Mouse (Mus musculus): ENCODE data around the gene Arl6ip1.

The Arl6ip1 gene

GRCm38 (mm10) chr7:118116787-118117538 lies 12.5 kb downstream of the Arl6ip1 start:
- peak; percentile 34 for DNase-seq (ENCODE audit: extremely low spot score, low spot score)

GRCm38 (mm10) chr7:118115877-118116568 lies 13.4 kb downstream of the Arl6ip1 start, which contains the start of gene Rps15a:
Gene Rps15a, minus strand, starts transcription at chr7:118116188.
- DNase-seq (ENCODE audit: extremely low spot score, low spot score): peak; percentile 88

DNA sequence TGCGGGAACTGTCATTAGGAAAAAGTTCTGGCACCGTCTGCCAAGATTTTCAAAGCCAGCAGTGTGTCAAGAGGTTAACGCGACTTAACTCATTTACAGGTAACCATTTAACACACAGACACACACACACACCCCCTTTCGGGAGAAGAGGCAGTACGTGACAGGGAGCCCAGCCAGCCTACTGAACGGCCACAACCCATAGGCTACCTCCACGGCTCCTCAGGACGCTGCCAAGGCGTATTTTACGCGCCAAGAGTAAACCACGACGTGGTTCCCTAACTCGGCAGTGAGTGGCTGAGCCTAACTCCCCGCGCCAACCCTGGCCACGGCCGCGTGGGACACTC lies 14.0 kb downstream of the Arl6ip1 start:
- no peak for DNase-seq (ENCODE audit: extremely low spot score, low spot score)

DNA sequence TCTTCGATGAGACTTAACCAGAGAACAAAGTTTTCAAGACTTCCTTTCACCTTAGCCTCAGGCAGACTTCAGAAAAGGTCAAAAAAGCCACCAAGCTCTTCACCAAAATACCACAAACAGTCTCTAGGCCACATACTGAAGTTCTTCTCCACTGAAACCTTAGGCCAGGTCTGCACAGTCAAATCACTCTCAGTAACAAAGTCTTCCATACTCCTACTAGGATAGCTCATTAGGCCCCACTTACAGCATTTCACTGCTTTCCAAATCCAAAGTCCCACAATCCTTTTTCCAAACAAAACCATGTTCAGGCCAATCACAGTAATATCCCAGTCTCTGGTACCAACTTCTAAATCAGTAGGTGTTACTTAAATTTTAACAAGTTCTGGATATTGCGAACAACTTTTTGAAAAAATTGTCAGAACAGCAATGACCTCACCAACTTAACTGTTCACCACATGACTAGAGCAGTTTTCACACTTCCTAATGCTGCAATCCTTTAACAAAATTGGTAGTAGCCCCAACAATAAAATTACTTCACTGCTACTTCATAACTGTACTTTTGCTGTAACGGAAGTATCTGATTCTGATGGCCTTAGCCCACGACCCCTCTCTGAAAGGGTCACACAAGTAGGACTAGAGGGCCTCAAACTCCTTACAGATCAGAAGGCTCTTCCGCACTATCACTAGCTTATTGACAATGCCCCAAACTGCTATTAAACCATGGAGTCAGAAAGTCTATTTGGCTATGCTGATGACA lies 15.7 kb downstream of the Arl6ip1 start:
- no peak for DNase-seq (ENCODE audit: extremely low spot score, low spot score)

DNA sequence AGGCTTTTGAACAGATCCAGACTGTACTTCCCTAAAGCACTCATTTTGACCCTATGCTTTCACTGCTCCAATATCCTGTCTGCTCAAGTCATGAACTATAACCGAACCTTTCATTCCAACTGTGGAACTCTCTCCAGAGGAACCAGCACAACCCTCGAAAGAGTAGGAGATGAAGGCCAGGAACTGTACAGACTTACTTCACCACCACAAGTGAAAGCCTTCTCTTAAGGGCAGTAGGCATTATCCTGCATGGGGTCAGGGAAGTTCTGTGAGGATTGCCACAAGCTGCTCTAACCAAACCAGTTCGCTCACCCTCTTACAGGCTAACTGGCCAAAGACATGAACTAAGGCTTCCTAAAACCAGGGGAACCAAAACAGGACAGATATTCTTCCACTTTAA lies 18.3 kb downstream of the Arl6ip1 start:
- no peak for DNase-seq (ENCODE audit: extremely low spot score, low spot score)

- no peak for DNase-seq (ENCODE audit: extremely low spot score, low spot score)
Measured at GRCm38 (mm10) chr7:118107671-118108070, 21.8 kb downstream of the Arl6ip1 start.

- no peak for DNase-seq (ENCODE audit: extremely low spot score, low spot score)
Measured at GRCm38 (mm10) chr7:118104458-118105052, 24.9 kb downstream of the Arl6ip1 start.

GRCm38 (mm10) chr7:118103462-118104379 lies 25.7 kb downstream of the Arl6ip1 start:
- peak; percentile 32 for DNase-seq (ENCODE audit: extremely low spot score, low spot score)

DNA sequence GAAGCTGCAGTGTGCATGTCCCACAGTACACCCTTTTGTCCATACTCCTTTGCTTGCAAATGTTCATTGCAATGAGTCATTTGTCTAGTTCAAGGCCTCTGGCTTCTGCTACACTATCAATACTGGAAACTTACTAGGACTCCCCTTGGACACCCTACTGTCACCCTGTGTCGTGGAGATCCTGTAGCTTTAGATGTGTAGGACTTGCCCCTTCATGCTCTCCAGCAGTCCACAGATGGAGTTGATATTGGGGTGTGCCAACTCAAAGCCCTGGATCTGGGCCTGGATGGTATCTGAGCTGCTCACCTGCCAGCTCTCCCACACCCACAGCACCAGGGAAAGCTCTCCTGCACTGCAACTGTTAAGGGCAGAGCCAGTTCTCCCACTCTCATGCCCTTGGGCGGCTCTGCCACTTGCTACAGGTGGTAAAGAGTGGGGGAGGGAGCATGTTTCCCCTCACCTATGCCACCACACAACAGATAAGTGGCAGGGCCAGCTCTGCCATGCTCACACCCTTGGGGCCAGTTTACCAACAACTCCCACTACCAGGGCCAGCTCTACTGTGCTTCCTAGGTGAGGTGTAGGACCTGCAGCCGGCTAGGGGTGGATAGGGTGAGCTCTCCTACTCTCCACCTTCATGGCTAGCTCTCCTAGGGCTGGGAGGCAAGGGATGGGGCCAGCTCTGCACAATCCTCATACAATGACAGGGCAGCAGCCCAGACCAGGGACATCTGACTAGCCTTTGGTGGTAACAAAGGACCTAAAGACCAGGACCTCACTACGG lies 26.6 kb downstream of the Arl6ip1 start:
- peak; percentile 42 for DNase-seq (ENCODE audit: extremely low spot score, low spot score)

DNA sequence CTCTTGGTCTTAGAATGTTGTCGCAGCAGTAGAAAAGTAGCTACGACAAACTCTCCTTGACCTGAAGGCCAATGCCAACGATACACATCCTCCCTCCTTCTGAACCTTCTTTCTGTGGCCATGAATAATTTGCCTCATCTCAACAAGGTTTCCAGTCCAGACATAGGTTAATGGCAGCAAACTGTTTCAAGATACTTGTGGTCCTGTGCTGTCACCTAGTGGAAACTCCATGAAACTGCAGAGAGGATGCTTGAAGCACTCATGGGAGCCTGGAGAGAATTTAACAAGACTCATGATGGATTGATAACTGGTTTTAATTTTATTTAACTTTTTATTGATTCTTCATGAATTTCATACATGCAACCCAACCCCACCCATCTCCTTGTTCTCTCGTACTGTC lies 27.2 kb downstream of the Arl6ip1 start:
- peak; percentile 37 for DNase-seq (ENCODE audit: extremely low spot score, low spot score)

GRCm38 (mm10) chr7:118097615-118098014 lies 31.8 kb downstream of the Arl6ip1 start:
- no peak for DNase-seq (ENCODE audit: extremely low spot score, low spot score)

DNA sequence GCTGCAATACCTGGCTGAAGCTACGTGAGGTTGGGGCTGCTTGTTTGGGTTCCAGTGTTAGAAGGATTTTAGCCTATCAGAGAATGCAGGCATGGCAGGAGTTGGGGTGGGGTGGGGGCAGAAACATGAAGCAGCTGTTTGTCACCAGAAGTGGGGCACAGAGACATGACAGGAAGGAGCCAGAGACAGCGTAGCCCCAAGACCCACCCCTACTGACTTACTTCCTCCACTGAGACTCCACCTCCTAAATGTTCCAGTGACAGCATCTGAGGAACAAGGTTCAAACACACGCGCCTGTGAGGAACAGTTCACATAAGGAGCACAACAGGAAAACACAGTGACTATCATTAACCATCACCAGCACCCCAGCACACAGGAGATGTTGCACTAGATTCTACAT lies 49.5 kb downstream of the Arl6ip1 start:
- DNase-seq (ENCODE audit: extremely low spot score, low spot score): no peak

DNA sequence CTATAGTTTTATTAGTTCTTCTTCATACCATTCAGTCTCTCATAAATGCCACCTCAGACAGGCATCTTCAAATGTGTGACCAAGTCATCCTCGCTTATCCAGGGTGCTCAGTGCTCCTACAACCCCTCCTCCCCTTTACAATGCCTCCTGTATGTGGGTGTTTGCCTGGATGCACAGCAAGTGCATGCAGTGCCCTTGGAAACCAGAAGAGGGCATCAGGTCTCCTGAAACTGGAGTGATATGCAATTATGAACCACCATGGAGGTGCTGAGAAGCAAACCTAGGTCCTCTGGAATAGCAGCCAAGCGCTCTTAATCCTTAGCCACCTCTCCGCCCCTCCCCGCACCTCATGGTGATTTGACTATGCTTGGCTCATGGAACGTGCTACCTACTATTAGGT lies 50.4 kb downstream of the Arl6ip1 start:
- no peak for DNase-seq (ENCODE audit: extremely low spot score, low spot score)
